Mouse (Mus musculus): ENCODE data around the gene Nrcam.

- TF ChIP-seq CTCF (IDR thresholded peaks at IDR 0.05; ENCODE audit: extremely low read depth, insufficient read length, insufficient replicate concordance, low read depth, low read length) (no peak), POLR2A (IDR thresholded peaks at IDR 0.05; ENCODE audit: low read depth, low read length) (no peak)
Observed at GRCm38 (mm10) chr12:44462976-44463375, 134.3 kb downstream of the Nrcam start.

Measured in small intestine, adult 2 months (tissue).